Mouse (Mus musculus): ENCODE data around the gene Tmem110.

Tmem110 gene

DNA sequence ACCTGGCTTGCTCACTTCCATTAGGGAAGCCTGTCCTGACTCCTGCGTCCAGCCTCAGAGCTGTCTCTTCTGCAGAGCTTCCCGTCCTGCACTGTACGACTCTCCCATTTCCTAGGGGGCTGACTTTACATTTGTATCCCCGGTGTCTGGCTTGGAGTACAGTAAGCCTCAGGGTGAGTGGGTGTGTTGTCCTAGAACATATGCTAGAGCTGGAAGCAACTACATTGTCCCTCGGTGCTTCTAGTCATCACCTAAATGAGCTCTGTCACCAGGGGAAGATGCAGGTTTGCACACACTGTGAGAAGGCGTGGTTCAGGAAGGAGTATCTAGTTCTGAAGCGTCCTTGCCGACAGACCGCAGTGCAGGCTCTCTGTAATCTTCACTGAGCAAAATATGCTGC lies 37.0 kb downstream of the Tmem110 start:
- no peak for DNase-seq (ENCODE audit: low read depth, low spot score)

- no peak for DNase-seq (ENCODE audit: low read depth, low spot score)
These were observed 39.9 kb downstream of the Tmem110 start for GRCm38 (mm10) chr14:30865311-30865710.

- DNase-seq (ENCODE audit: low read depth, low spot score) = peak; percentile 81
These were observed 41.7 kb downstream of the Tmem110 start for GRCm38 (mm10) chr14:30867042-30867441.

- no peak for DNase-seq (ENCODE audit: low read depth, low spot score)
These were observed 43.4 kb downstream of the Tmem110 start for GRCm38 (mm10) chr14:30868826-30869225.

GRCm38 (mm10) chr14:30869391-30869801 lies 44.0 kb downstream of the Tmem110 start:
- peak; percentile 73 for DNase-seq (ENCODE audit: low read depth, low spot score)

- no peak for DNase-seq (ENCODE audit: low read depth, low spot score)
These were observed 45.1 kb downstream of the Tmem110 start for GRCm38 (mm10) chr14:30870206-30871147.

- DNase-seq (ENCODE audit: low read depth, low spot score) = no peak
These were observed 48.8 kb downstream of the Tmem110 start for GRCm38 (mm10) chr14:30874095-30874700.

DNA sequence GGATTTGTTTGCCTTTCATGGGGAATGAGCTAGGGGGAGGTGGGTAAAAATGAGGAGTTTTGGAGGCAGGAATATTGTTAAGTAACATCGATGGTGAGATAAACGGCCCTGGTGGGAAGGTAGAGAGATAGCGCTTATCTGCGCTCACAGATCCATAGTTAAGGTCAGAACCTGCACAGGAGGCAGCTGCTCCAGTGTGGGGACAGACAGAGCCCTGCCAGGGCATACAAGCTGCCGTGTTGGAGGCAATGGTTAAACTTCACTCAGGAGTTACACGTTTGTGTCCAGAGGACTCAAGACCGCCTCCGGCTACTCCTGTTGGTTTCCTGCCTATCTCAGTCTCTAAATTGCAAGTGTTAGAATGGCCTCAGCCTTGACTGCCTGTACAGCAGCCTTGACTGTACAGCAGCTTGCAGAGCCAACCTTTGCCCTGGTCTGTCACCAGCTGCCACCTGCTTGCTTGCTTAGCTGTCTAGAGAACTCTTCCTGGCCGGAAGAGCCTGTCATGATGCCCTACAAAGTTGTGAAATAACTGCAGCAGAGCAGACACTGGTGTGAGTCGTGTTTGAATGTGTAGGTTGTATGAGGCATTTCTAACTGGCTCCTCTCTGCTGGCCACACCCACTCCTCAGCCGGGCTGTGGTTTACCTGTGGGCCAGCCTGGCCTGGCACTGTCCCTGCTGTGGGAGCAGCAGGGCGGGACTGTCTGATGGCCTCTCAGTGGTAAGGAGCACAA lies 49.9 kb downstream of the Tmem110 start:
- DNase-seq (ENCODE audit: low read depth, low spot score) = no peak

DNA sequence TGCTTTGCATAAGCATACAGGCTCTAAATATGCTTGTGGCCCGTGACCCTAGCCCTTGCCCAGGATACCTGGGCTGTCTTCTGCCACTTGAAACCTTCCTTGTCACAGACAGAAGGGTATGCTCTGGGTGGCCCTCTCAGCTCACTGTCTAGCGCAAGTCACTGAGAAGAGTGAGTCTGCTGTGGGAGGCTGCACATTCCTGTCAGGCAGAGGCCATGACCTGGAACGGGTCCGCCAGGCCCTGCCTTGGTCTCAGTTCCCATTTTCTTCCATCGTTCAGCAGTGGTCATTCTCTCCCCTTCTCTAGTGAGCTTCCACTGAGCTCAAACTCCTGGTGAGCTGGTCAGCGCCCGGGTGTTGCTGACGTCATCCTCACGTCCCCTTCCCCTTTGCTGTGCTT lies 50.6 kb downstream of the Tmem110 start:
- no peak for DNase-seq (ENCODE audit: low read depth, low spot score)

GRCm38 (mm10) chr14:30876451-30876850 lies 51.1 kb downstream of the Tmem110 start:
- no peak for DNase-seq (ENCODE audit: low read depth, low spot score)

- no peak for DNase-seq (ENCODE audit: low read depth, low spot score)
These were observed 52.4 kb downstream of the Tmem110 start for GRCm38 (mm10) chr14:30877827-30878226.

DNA sequence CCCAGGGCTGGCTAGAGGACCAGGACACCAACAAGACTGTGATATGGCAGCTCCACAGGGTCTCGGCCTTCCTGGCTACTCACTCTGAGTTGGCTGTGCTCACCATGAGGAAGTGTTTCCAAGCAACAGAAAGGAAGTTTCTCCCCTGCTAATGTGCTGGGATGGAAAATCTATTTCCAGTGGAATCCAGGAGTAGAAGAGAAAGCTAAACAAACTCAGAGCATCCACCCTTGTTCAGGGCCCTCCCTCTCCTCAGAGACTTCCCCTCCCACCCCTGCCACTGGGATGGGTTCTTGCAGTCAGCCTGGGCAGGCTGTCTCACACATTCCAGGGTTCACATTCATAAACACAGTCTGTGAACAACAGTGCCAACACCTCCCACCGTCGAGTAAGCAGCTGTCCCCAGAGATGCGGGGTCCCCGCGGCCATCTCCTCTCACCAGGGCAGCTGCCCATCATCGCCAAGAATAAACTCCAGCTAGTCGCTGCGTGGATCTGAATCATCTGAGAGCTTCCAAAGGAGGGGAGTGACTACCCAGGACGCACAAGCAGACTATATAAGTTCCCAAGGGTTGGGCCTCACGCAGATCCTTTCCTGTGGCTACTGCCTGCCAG lies 53.7 kb downstream of the Tmem110 start, which contains the start of gene Mustn1:
Gene Mustn1, plus strand, starts transcription at position 243 of the 614 bp plus-strand sequence.
- DNase-seq (ENCODE audit: low read depth, low spot score) = no peak

GRCm38 (mm10) chr14:30879794-30880193 lies 54.4 kb downstream of the Tmem110 start:
- DNase-seq (ENCODE audit: low read depth, low spot score) = peak; percentile 69

DNA sequence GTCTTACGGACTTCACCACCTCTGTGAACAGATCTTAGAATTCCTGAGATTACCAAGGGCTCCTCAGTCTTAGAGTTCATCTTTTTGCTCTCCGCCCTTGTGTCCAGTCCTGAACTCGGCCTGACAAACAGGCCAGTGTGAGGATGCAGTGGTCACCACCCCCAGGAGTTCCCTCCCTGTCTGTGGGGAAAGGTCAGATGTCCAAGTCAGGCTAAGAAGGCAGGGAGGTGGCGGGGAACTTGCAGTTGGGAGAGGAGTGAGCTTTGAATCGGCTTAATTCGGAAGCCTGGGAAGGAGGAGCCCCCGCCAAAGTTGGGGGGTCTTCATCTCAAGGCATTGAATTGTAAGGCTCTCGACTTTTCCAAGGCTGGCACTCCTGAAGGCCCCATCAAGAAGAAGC lies 54.9 kb downstream of the Tmem110 start:
- no peak for DNase-seq (ENCODE audit: low read depth, low spot score)

- DNase-seq (ENCODE audit: low read depth, low spot score) = peak; percentile 63
These were observed 55.7 kb downstream of the Tmem110 start for GRCm38 (mm10) chr14:30880811-30881717.

DNA sequence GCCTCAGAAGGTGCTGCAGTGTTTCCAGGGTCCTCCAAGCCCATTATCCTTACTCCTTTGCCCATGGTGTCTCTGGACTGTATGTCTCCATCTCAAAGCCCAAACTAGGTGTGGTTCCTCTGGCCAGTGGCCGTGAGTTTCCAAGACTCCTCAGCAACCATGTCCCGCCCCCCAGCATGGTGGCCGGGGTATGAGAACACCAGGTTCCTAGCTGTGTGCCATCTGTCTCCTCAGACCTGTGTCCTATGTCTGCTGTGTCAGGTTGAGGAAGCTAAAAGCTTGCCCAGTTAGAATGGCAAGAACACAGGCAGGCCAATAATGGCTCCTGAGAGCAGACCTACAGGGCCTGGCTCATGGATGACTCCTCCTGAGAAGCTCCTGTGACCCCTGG lies 56.3 kb downstream of the Tmem110 start:
- DNase-seq (ENCODE audit: low read depth, low spot score) = no peak

GRCm38 (mm10) chr14:30885298-30885697 lies 59.9 kb downstream of the Tmem110 start:
- DNase-seq (ENCODE audit: low read depth, low spot score) = peak; percentile 33

DNA sequence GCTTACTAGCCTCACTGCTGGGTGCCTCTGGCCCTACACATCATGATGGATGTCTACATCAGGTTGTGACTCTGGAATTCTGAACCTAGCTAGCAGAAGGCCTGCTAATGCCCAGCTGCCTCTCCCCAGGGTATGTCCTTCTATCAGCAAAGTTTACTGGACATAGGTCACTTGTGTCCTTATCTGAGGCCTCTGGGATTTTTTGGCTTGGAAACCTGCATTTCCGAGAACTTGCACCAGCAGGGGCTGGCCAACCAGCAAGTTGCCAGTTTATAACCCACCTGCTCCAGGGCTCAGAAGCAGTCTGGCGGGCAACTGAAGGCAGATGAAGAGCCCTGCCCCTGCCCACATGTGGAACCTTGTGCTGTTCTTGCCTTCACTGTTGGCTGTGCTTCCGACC lies 60.8 kb downstream of the Tmem110 start, which contains the start of gene Itih4:
Gene Itih4, plus strand, starts transcription at position 273 of the 400 bp plus-strand sequence.
- no peak for DNase-seq (ENCODE audit: low read depth, low spot score)

- DNase-seq (ENCODE audit: low read depth, low spot score) = peak; percentile 66
These were observed 62.9 kb downstream of the Tmem110 start for GRCm38 (mm10) chr14:30888271-30888732.

DNA sequence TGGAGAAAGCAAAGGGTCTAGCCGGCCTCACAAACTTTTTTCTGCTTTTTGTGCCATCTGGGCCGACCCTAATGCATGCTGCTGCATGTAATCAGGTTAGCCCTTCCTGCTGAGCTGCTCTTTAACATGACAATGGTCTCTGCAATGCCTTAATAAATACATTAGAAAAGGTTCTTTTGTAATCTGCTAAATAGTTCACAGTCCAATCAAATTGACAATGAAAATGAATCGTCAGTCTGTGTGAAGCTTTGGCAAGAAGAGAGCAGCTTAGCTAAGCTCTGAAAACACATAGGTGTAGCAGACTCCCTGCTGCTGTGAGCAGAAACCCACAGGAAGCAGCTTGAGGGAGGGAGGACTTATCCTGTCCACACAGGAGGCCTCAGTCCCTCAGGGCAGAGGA lies 74.6 kb downstream of the Tmem110 start:
- peak; percentile 80 for DNase-seq (ENCODE audit: low read depth, low spot score)
